Mouse (Mus musculus) heart, embryonic 14.5 days (tissue): ENCODE measurements around the gene Wipf1. TPM values are rescaled to one million over a fixed set of nuclear protein-coding genes. Genes with fewer than 3 reads are reported as not detected.
"Not testable (repeated sequence)": the region's sequence is repeated elsewhere in the genome, so short reads cannot be mapped to it uniquely, and the experiment has no call there.

Experiments
- ATAC-seq: fragments of 200-750 bp; cut with Nextera tagmentation; 2 replicates; pipeline ENCODE4 v1.8.0; 2017; ENCODE audit warnings: low read depth, moderate TSS enrichment; ENCODE audit not compliant: insufficient number of reproducible peaks, insufficient read depth, low FRiP score
- H3K27ac ChIP-seq, 2 experiments: fragments of 200-500 bp in 1 of 2; fragments of 300-500 bp in 1 of 2; sonication (generic) in 1 of 2; replicated peaks in 1 of 2; 2 replicates each; pipeline ENCODE4 v1.5.1; 2012 to 2014; ENCODE audit warnings: low read depth in 2 of 2, low read length in 2 of 2, control low read depth in 1 of 2, mild to moderate bottlenecking in 1 of 2, mixed read lengths in 1 of 2; ENCODE audit not compliant: control insufficient read depth in 1 of 2, insufficient read depth in 1 of 2
- H3K27me3 ChIP-seq: fragments of 300-500 bp; sonication (generic); 2 replicates; pipeline ENCODE4 v1.6.1; 2014; ENCODE audit warnings: mild to moderate bottlenecking, low read length, control low read depth; ENCODE audit not compliant: control insufficient read depth, insufficient read depth
- H3K36me3 ChIP-seq: fragments of 300-500 bp; sonication (generic); 2 replicates; pipeline ENCODE4 v1.6.1; 2014; ENCODE audit warnings: mild to moderate bottlenecking, control low read depth, low read length, mixed read lengths; ENCODE audit not compliant: control insufficient read depth, insufficient read depth
- H3K4me1 ChIP-seq, 2 experiments: fragments of 200-500 bp in 1 of 2; fragments of 300-500 bp in 1 of 2; sonication (generic) in 1 of 2; 2 replicates each; pipeline ENCODE4 v1.6.1; 2012 to 2014; ENCODE audit warnings: low read length in 2 of 2, control low read depth in 1 of 2, mixed read lengths in 1 of 2; ENCODE audit not compliant: control insufficient read depth in 2 of 2, insufficient read depth in 2 of 2
- H3K4me2 ChIP-seq: fragments of 300-500 bp; sonication (generic); 2 replicates; pipeline ENCODE4 v1.6.1; 2014; ENCODE audit warnings: mild to moderate bottlenecking, low read length
- H3K4me3 ChIP-seq, 2 experiments: fragments of 200-500 bp in 1 of 2; fragments of 300-500 bp in 1 of 2; sonication (generic) in 1 of 2; 2 replicates each; pipeline ENCODE4 v1.5.1; 2012 to 2014; ENCODE audit warnings: low read length in 2 of 2, mild to moderate bottlenecking in 2 of 2, control low read depth in 1 of 2, low read depth in 1 of 2, moderate library complexity in 1 of 2; ENCODE audit not compliant: control insufficient read depth in 1 of 2, insufficient read depth in 1 of 2
- H3K9ac ChIP-seq: fragments of 300-500 bp; sonication (generic); 2 replicates; pipeline ENCODE4 v1.6.1; 2014; ENCODE audit warnings: mild to moderate bottlenecking, low read length
- H3K9me3 ChIP-seq: fragments of 300-500 bp; sonication (generic); 2 replicates; pipeline ENCODE4 v1.6.1; 2016; ENCODE audit warnings: low read length, control low read depth; ENCODE audit not compliant: control insufficient read depth
- WGBS: fragments of 180-500 bp; shearing (Covaris S2); extraction: QIAGEN DNeasy Blood & Tissue Kit; methylation state at CpG from one replicate; pipeline ENCODE4 v1.1.7; 2014; 5-methylcytosine and 5-hydroxymethylcytosine counted together
- polyA plus RNA-seq: library from polyadenylated mRNA; unstranded; fragments of >200 nt; fragmentation: Nextera tagmentation; extraction: Ambion mirVana; gene quantifications from 2 replicates; pipeline ENCODE4 v1.2.1, GENCODE M21; 2014

Wipf1 gene
- polyA plus RNA-seq, 1 experiment from 2014 or later, result 7.6 TPM

GRCm38 (mm10) chr2:73557956-73558355 lies 28.4 kb upstream of the Wipf1 start:
- Histone ChIP-seq H3K36me3 (no peaks in the 10 kb centered on the region), H3K9me3 (no peaks in the 10 kb centered on the region), H3K4me3 (no peak overlapping the region), H3K9ac (no peak overlapping the region), H3K4me2 (no peak overlapping the region), H3K4me1 (peaks cover 5 to 11% of the 10 kb centered on the region in 2 experiments; a peak in 3 of 4 replicates), H3K27me3 (no peaks in the 10 kb centered on the region), H3K27ac (no peak overlapping the region)
- ATAC-seq, result no peak
- 71% methylated on average over 8 of the region's 8 CpGs for WGBS

- H3K4me2 ChIP-seq, H3K4me3 ChIP-seq, H3K9ac ChIP-seq, ATAC-seq, H3K27me3 ChIP-seq, H3K27ac ChIP-seq, H3K9me3 ChIP-seq, H3K36me3 ChIP-seq: not testable (repeated sequence)
- H3K4me1 ChIP-seq, result peaks cover 5 to 11% of the 10 kb centered on the region in 2 experiments; a peak in 3 of 4 replicates
- WGBS, result 96% methylated on average over 3 of the region's 3 CpGs
Observed at GRCm38 (mm10) chr2:73557061-73557460, 27.5 kb upstream of the Wipf1 start.

GRCm38 (mm10) chr2:73554389-73554788 lies 24.9 kb upstream of the Wipf1 start:
- Histone ChIP-seq H3K9me3 (no peaks in the 10 kb centered on the region), H3K4me2 (no peak overlapping the region), H3K36me3 (no peaks in the 10 kb centered on the region), H3K27me3 (no peaks in the 10 kb centered on the region), H3K9ac (no peak overlapping the region), H3K4me1 (no peaks in the 10 kb centered on the region), H3K4me3 (no peak overlapping the region), H3K27ac (no peak overlapping the region)
- 81% methylated on average over 3 of the region's 3 CpGs for WGBS
- no peak for ATAC-seq

- ATAC-seq, result no peak
- Histone ChIP-seq H3K4me1 (no peaks in the 10 kb centered on the region), H3K9ac (no peak overlapping the region), H3K4me3 (no peak overlapping the region), H3K27me3 (no peaks in the 10 kb centered on the region), H3K4me2 (no peak overlapping the region), H3K9me3 (no peaks in the 10 kb centered on the region), H3K36me3 (no peaks in the 10 kb centered on the region), H3K27ac (no peak overlapping the region)
- 76% methylated on average over 3 of the region's 3 CpGs for WGBS
Observed at GRCm38 (mm10) chr2:73552926-73553325, 23.4 kb upstream of the Wipf1 start.

GRCm38 (mm10) chr2:73550725-73551124 lies 21.2 kb upstream of the Wipf1 start:
- 20% methylated on average over 6 of the region's 6 CpGs for WGBS

GRCm38 (mm10) chr2:73548542-73548941 lies 19.0 kb upstream of the Wipf1 start:
- Histone ChIP-seq H3K36me3 (no peaks in the 10 kb centered on the region), H3K4me3 (no peak overlapping the region), H3K4me1 (no peaks in the 10 kb centered on the region), H3K4me2 (no peak overlapping the region), H3K9me3 (no peaks in the 10 kb centered on the region), H3K27me3 (no peaks in the 10 kb centered on the region), H3K9ac (no peak overlapping the region), H3K27ac (no peak overlapping the region)
- no peak for ATAC-seq
- 59% methylated on average over 2 of the region's 2 CpGs for WGBS

More at GRCm38 (mm10) chr2:73550725-73551124, 21.2 kb upstream of the Wipf1 start:
- H3K9ac ChIP-seq, result no peak overlapping the region
- H3K27ac ChIP-seq, result no peak overlapping the region
- H3K9me3 ChIP-seq, result no peaks in the 10 kb centered on the region
- no peak for ATAC-seq
- peak overlapping the region; percentile 18; the same call in 1 of the 2 replicates for H3K4me2 ChIP-seq
- no peak overlapping the region for H3K4me3 ChIP-seq
- no peaks in the 10 kb centered on the region for H3K4me1 ChIP-seq
- H3K36me3 ChIP-seq, result no peaks in the 10 kb centered on the region
- H3K27me3 ChIP-seq, result no peaks in the 10 kb centered on the region

GRCm38 (mm10) chr2:73547256-73547655 lies 17.7 kb upstream of the Wipf1 start:
- H3K36me3 ChIP-seq, result no peaks in the 10 kb centered on the region
- H3K4me2 ChIP-seq, result no peak overlapping the region
- WGBS, result 82% methylated on average over 4 of the region's 4 CpGs
- H3K9me3 ChIP-seq, result no peaks in the 10 kb centered on the region
- H3K27ac ChIP-seq, result no peak overlapping the region
- H3K4me3 ChIP-seq, result no peak overlapping the region
- no peak for ATAC-seq
- H3K4me1 ChIP-seq, result no peaks in the 10 kb centered on the region
- H3K27me3 ChIP-seq, result no peaks in the 10 kb centered on the region
- H3K9ac ChIP-seq, result no peak overlapping the region

- Histone ChIP-seq H3K4me2 (no peak overlapping the region), H3K9me3 (no peaks in the 10 kb centered on the region), H3K27me3 (no peaks in the 10 kb centered on the region), H3K36me3 (no peaks in the 10 kb centered on the region), H3K4me3 (no peak overlapping the region), H3K9ac (no peak overlapping the region), H3K27ac (no peak overlapping the region), H3K4me1 (no peaks in the 10 kb centered on the region)
- WGBS, result 81% methylated on average over 2 of the region's 2 CpGs
- ATAC-seq, result no peak
Observed at GRCm38 (mm10) chr2:73545556-73545955, 16.0 kb upstream of the Wipf1 start.
